Mouse (Mus musculus) liver, embryonic 11.5 days (tissue): ENCODE data around the gene Olfr633. TPM values are rescaled to one million over a fixed set of nuclear protein-coding genes. Genes with fewer than 3 reads are reported as not detected.
A peak's percentile ranks its signal among the peaks of the same experiment; 100 is the strongest.
"Not testable (repeated sequence)": the region's sequence is repeated elsewhere in the genome, so short reads cannot be mapped to it uniquely, and the experiment has no call there.

ENCODE experiments used
- ATAC-seq: fragments of 200-750 bp; cut with Nextera tagmentation; replicated peaks from 2 replicates; pipeline ENCODE4 v1.8.0; 2017; ENCODE audit warnings: moderate number of reproducible peaks, mild to moderate bottlenecking, moderate TSS enrichment, moderate library complexity; ENCODE audit not compliant: low FRiP score
- DNase-seq: peaks from one replicate; pipeline ENCODE4 v3.0.0-alpha.2; 2017; ENCODE audit warnings: low spot score
- H3K27ac ChIP-seq: fragments of 300-500 bp; sonication (generic); 2 replicates; pipeline ENCODE4 v1.5.1; 2014; ENCODE audit warnings: mild to moderate bottlenecking, low read depth, low read length, control low read depth
- H3K27me3 ChIP-seq: fragments of 300-500 bp; sonication (generic); replicated peaks from 2 replicates; pipeline ENCODE4 v1.6.1; 2014; ENCODE audit warnings: low read length, mixed read lengths; ENCODE audit not compliant: control insufficient read depth, insufficient read depth
- H3K36me3 ChIP-seq: fragments of 300-500 bp; sonication (generic); 2 replicates; pipeline ENCODE4 v1.6.1; 2014; ENCODE audit warnings: mild to moderate bottlenecking, low read length, moderate library complexity, mixed read lengths; ENCODE audit not compliant: control insufficient read depth, insufficient read depth
- H3K4me1 ChIP-seq: fragments of 300-500 bp; sonication (generic); replicated peaks from 2 replicates; pipeline ENCODE4 v1.6.1; 2014; ENCODE audit warnings: low read length, mixed read lengths; ENCODE audit not compliant: control insufficient read depth, insufficient read depth
- H3K4me2 ChIP-seq: fragments of 300-500 bp; sonication (generic); 2 replicates; pipeline ENCODE4 v1.6.1; 2014; ENCODE audit warnings: mild to moderate bottlenecking, control low read depth, moderate library complexity
- H3K4me3 ChIP-seq: fragments of 300-500 bp; sonication (generic); 2 replicates; pipeline ENCODE4 v1.5.1; 2014; ENCODE audit warnings: low read depth, low read length, control low read depth
- H3K9ac ChIP-seq: fragments of 300-500 bp; sonication (generic); 2 replicates; pipeline ENCODE4 v1.6.1; 2014; ENCODE audit warnings: low read depth, low read length, control low read depth
- H3K9me3 ChIP-seq: fragments of 300-500 bp; sonication (generic); 2 replicates; pipeline ENCODE4 v1.6.1; 2016; ENCODE audit warnings: low read length, inconsistent platforms, mixed read lengths; ENCODE audit not compliant: control insufficient read depth
- WGBS: fragments of 180-500 bp; shearing (Covaris S2); extraction: QIAGEN DNeasy Blood & Tissue Kit; methylation state at CpG from one replicate; pipeline ENCODE4 v1.1.7; 2014; 5-methylcytosine and 5-hydroxymethylcytosine counted together
- polyA plus RNA-seq: library from polyadenylated mRNA; unstranded; fragments of >200 nt; fragmentation: Nextera tagmentation; extraction: Ambion mirVana; gene quantifications from 2 replicates; pipeline ENCODE4 v1.2.1, GENCODE M21; 2014

Olfr633 gene
- polyA plus RNA-seq: not detected in 2 replicates

- Histone ChIP-seq H3K9me3 (no peaks in the 10 kb centered on the region), H3K4me3 (no peak within 1 kb of the TSS), H3K4me1 (no peaks in the 10 kb centered on the region), H3K9ac (no peak within 1 kb of the TSS), H3K36me3 (no peaks in the 10 kb centered on the region), H3K4me2 (no peak within 1 kb of the TSS), H3K27me3 (no peaks in the 10 kb centered on the region), H3K27ac (no peak within 1 kb of the TSS)
- ATAC-seq: no peak
- no peak for DNase-seq
Measured at GRCm38 (mm10) chr7:103944137-103944536, at the start of gene Olfr633. Gene Olfr633 (plus strand): TSS chr7:103944437.

DNA sequence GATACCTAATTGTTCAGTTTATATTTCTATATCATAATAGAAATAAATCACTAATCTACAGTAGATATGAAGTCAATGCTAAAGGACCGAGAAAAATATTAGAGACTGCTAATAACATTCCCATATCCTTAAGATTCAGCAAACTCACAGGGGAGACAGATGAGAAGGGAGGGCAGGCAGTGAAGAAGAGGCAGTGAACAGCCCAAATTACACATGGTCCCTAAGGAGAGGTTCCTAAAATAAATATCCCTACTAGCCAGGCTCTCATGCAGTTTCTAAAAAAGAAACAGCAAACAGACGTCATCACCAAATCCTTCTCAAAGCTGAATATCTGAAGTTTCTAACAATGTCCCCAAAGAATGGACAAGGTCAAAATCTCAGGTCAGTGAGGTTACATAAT is 41.0 kb upstream of the Olfr633 start, which contains the start of gene Olfr65:
Gene Olfr65 (plus strand): TSS at position 301 of the 400 bp plus-strand sequence.
- DNase-seq (no peak), ATAC-seq (no peak)
- H3K9me3 ChIP-seq: no peaks in the 10 kb centered on the region
- H3K27me3 ChIP-seq: no peaks in the 10 kb centered on the region
- H3K4me2 ChIP-seq: no peak within 1 kb of the TSS
- H3K4me3 ChIP-seq: no peak within 1 kb of the TSS
- no peak within 1 kb of the TSS for H3K27ac ChIP-seq
- no peak within 1 kb of the TSS for H3K9ac ChIP-seq
- no peaks in the 10 kb centered on the region for H3K4me1 ChIP-seq
- no peaks in the 10 kb centered on the region for H3K36me3 ChIP-seq
- 75% methylated on average over 2 of the region's 2 CpGs for WGBS

GRCm38 (mm10) chr7:103910047-103910446 is 34.2 kb upstream of the Olfr633 start:
- Histone ChIP-seq H3K4me1 (peaks cover 33% of the 10 kb centered on the region), H3K9me3 (no peaks in the 10 kb centered on the region), H3K36me3 (no peaks in the 10 kb centered on the region), H3K4me3 (no peak overlapping the region), H3K9ac (no peak overlapping the region), H3K27ac (peak overlapping the region; percentile 1; the same call in 1 of the 2 replicates), H3K27me3 (no peaks in the 10 kb centered on the region), H3K4me2 (peak overlapping the region; percentile 18; the same call in 1 of the 2 replicates)
- ATAC-seq (peak; percentile 98), DNase-seq (peak; percentile 37)
- 11% methylated on average over 3 of the region's 3 CpGs for WGBS

GRCm38 (mm10) chr7:103912969-103913511 is 31.2 kb upstream of the Olfr633 start:
- Histone ChIP-seq H3K36me3 (no peaks in the 10 kb centered on the region), H3K4me1 (peaks cover 35% of the 10 kb centered on the region), H3K27me3 (no peaks in the 10 kb centered on the region), H3K9ac (no peak overlapping the region), H3K27ac (peak overlapping the region; percentile 44), H3K9me3 (no peaks in the 10 kb centered on the region), H3K4me2 (no peak overlapping the region), H3K4me3 (no peak overlapping the region)
- no peak for DNase-seq
- ATAC-seq: peak; percentile 31; the same call in 1 of the 2 replicates
- WGBS: 32% methylated on average over 8 of the region's 8 CpGs

GRCm38 (mm10) chr7:103915338-103915737 is 28.9 kb upstream of the Olfr633 start:
- 0 out of 2 replicates have a peak overlapping the region, but pooled peaks have one; percentile 65 for H3K27ac ChIP-seq
- no peak overlapping the region for H3K9ac ChIP-seq
- DNase-seq (no peak), ATAC-seq (peak; percentile 94)
- H3K4me2 ChIP-seq: no peak overlapping the region
- H3K9me3 ChIP-seq: no peaks in the 10 kb centered on the region
- no peak overlapping the region for H3K4me3 ChIP-seq
- peaks cover 26% of the 10 kb centered on the region for H3K4me1 ChIP-seq
- H3K36me3 ChIP-seq: no peaks in the 10 kb centered on the region
- no peaks in the 10 kb centered on the region for H3K27me3 ChIP-seq

GRCm38 (mm10) chr7:103928525-103928924 is 15.7 kb upstream of the Olfr633 start, which contains the start of gene Olfr631:
Gene Olfr631 (plus strand): TSS chr7:103928825.
- Histone ChIP-seq H3K9me3 (no peaks in the 10 kb centered on the region), H3K4me3 (no peak within 1 kb of the TSS), H3K4me1 (no peaks in the 10 kb centered on the region), H3K9ac (no peak within 1 kb of the TSS), H3K27ac (no peak within 1 kb of the TSS), H3K36me3 (no peaks in the 10 kb centered on the region), H3K27me3 (no peaks in the 10 kb centered on the region), H3K4me2 (no peak within 1 kb of the TSS)
- DNase-seq (no peak), ATAC-seq (no peak)

GRCm38 (mm10) chr7:103934264-103934663 is 10.0 kb upstream of the Olfr633 start, which contains the start of gene Olfr632:
Gene Olfr632 (plus strand): TSS chr7:103934347.
- WGBS: 49% methylated on average over 2 of the region's 2 CpGs
- Histone ChIP-seq H3K4me2 (no peak within 1 kb of the TSS), H3K27ac (no peak within 1 kb of the TSS), H3K9me3 (no peaks in the 10 kb centered on the region), H3K36me3 (no peaks in the 10 kb centered on the region), H3K4me1 (no peaks in the 10 kb centered on the region), H3K4me3 (no peak within 1 kb of the TSS), H3K27me3 (no peaks in the 10 kb centered on the region), H3K9ac (no peak within 1 kb of the TSS)
- ATAC-seq (peak; percentile 46; the same call in 1 of the 2 replicates), DNase-seq (no peak)

DNA sequence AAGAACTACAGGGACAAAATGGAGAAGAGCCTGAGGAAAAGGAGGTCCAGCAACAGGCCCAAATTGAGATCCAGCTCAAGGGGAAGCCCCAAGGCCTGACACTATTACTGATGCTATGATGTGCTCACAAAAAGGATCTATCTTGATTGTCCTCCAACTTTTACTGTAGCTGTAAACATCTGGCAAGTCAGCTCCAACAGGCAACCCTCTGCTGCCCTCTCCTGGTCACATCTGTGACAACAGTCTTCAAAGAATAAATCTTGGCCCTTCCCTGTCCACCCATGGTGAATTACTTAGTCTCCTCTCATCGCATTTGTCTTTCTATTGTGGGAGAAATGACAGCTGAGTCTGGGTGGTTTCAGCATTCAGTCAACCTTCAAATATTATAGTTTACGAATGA is 1.5 kb upstream of the Olfr633 start:
- 17% methylated on average over 2 of the region's 2 CpGs for WGBS
- Histone ChIP-seq H3K9ac (no peak overlapping the region), H3K4me2 (no peak overlapping the region), H3K36me3 (no peaks in the 10 kb centered on the region), H3K27ac (no peak overlapping the region), H3K9me3 (no peaks in the 10 kb centered on the region), H3K4me3 (no peak overlapping the region), H3K27me3 (no peaks in the 10 kb centered on the region), H3K4me1 (no peaks in the 10 kb centered on the region)
- ATAC-seq (peak; percentile 60), DNase-seq (peak; percentile 56)

DNA sequence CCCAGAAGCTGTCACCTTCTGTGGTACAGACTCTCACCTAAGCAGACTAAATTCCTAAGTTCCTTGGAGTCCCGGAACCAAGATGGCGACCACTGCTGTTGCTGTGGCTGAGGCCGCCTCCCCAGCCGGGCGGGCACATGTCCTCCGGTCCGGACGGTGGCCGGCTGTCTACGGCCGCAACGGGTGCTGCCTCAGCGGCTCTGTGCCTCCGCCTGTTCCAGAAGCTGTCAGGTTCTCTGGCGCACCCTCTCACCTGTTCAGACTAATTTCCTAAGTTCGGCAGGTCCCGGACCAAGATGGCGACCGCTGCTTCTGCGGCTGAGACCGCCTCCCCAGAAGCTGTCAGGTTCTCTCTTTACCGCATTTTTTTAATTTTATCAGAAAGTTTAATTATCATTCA is 22.6 kb downstream of the Olfr633 start:
- not testable (repeated sequence) for DNase-seq, H3K4me2 ChIP-seq, H3K27ac ChIP-seq, ATAC-seq, H3K9me3 ChIP-seq, H3K4me1 ChIP-seq, H3K4me3 ChIP-seq, H3K9ac ChIP-seq, H3K27me3 ChIP-seq, H3K36me3 ChIP-seq
- WGBS: 92% methylated on average over 22 of the region's 22 CpGs
